Mouse (Mus musculus): Measurements from ENCODE around the gene Sept9. TPM values are rescaled to one million over a fixed set of nuclear protein-coding genes. Genes with fewer than 3 reads are reported as not detected.

Sept9 gene
- polyA plus RNA-seq, 1 experiment from 2014 or later: 78.9 TPM

- Histone ChIP-seq H3K36me3 (ENCODE audit: control insufficient read depth, insufficient read depth, low read length) (no peaks in the 10 kb centered on the region), H3K9ac (ENCODE audit: low read depth, low read length) (no peak overlapping the region), H3K4me2 (no peak overlapping the region), H3K27me3 (ENCODE audit: control insufficient read depth, insufficient read depth, low read length) (no peaks in the 10 kb centered on the region), H3K4me1 (ENCODE audit: control insufficient read depth, insufficient read depth, low read length) (no peaks in the 10 kb centered on the region), H3K9me3 (replicated peaks; ENCODE audit: control insufficient read depth, low read length) (peaks cover 16% of the 10 kb centered on the region), H3K4me3 (ENCODE audit: low read depth, low read length) (no peak overlapping the region), H3K27ac (ENCODE audit: low read depth, low read length) (no peak overlapping the region)
- no peak for ATAC-seq (replicated peaks; ENCODE audit: insufficient number of reproducible peaks, low FRiP score, low TSS enrichment)
- WGBS (ENCODE audit: insufficient replicate concordance): 89% methylated on average over 3 of the region's 3 CpGs
Observed at GRCm38 (mm10) chr11:117182808-117183207, 16.7 kb upstream of the Sept9 start.

GRCm38 (mm10) chr11:117183299-117183698 lies 16.2 kb upstream of the Sept9 start:
- Histone ChIP-seq H3K4me3 (ENCODE audit: low read depth, low read length) (no peak overlapping the region), H3K4me1 (ENCODE audit: control insufficient read depth, insufficient read depth, low read length) (no peaks in the 10 kb centered on the region), H3K27me3 (ENCODE audit: control insufficient read depth, insufficient read depth, low read length) (no peaks in the 10 kb centered on the region), H3K9ac (ENCODE audit: low read depth, low read length) (no peak overlapping the region), H3K27ac (ENCODE audit: low read depth, low read length) (no peak overlapping the region), H3K4me2 (no peak overlapping the region), H3K36me3 (ENCODE audit: control insufficient read depth, insufficient read depth, low read length) (no peaks in the 10 kb centered on the region), H3K9me3 (replicated peaks; ENCODE audit: control insufficient read depth, low read length) (peaks cover 16% of the 10 kb centered on the region)
- no peak for ATAC-seq (replicated peaks; ENCODE audit: insufficient number of reproducible peaks, low FRiP score, low TSS enrichment)
- WGBS (ENCODE audit: insufficient replicate concordance): 67% methylated on average over 2 of the region's 3 CpGs

- WGBS (ENCODE audit: insufficient replicate concordance): 79% methylated on average over 5 of the region's 5 CpGs
- no peak for ATAC-seq (replicated peaks; ENCODE audit: insufficient number of reproducible peaks, low FRiP score, low TSS enrichment)
- H3K27me3 ChIP-seq (ENCODE audit: control insufficient read depth, insufficient read depth, low read length): no peaks in the 10 kb centered on the region
- no peaks in the 10 kb centered on the region for H3K4me1 ChIP-seq (ENCODE audit: control insufficient read depth, insufficient read depth, low read length)
- no peak overlapping the region for H3K4me3 ChIP-seq (ENCODE audit: low read depth, low read length)
- H3K9ac ChIP-seq (ENCODE audit: low read depth, low read length): no peak overlapping the region
- no peaks in the 10 kb centered on the region for H3K36me3 ChIP-seq (ENCODE audit: control insufficient read depth, insufficient read depth, low read length)
- peaks cover 16% of the 10 kb centered on the region for H3K9me3 ChIP-seq (replicated peaks; ENCODE audit: control insufficient read depth, low read length)
- H3K4me2 ChIP-seq: no peak overlapping the region
- H3K27ac ChIP-seq (ENCODE audit: low read depth, low read length): no peak overlapping the region
Observed at GRCm38 (mm10) chr11:117183841-117184240, 15.6 kb upstream of the Sept9 start.

- Histone ChIP-seq H3K27ac (ENCODE audit: low read depth, low read length) (no peak overlapping the region), H3K4me2 (no peak overlapping the region), H3K4me3 (ENCODE audit: low read depth, low read length) (no peak overlapping the region), H3K4me1 (ENCODE audit: control insufficient read depth, insufficient read depth, low read length) (no peaks in the 10 kb centered on the region), H3K9ac (ENCODE audit: low read depth, low read length) (no peak overlapping the region), H3K27me3 (ENCODE audit: control insufficient read depth, insufficient read depth, low read length) (peaks cover 2% of the 10 kb centered on the region; the same call in 1 of the 2 replicates), H3K9me3 (replicated peaks; ENCODE audit: control insufficient read depth, low read length) (peaks cover 12% of the 10 kb centered on the region), H3K36me3 (ENCODE audit: control insufficient read depth, insufficient read depth, low read length) (no peaks in the 10 kb centered on the region)
- 62% methylated on average over 21 of the region's 21 CpGs for WGBS (ENCODE audit: insufficient replicate concordance)
- ATAC-seq (replicated peaks; ENCODE audit: insufficient number of reproducible peaks, low FRiP score, low TSS enrichment): no peak
Observed at GRCm38 (mm10) chr11:117185076-117185933, 14.2 kb upstream of the Sept9 start.

GRCm38 (mm10) chr11:117191524-117191923 lies 7.9 kb upstream of the Sept9 start:
- no peak for ATAC-seq (replicated peaks; ENCODE audit: insufficient number of reproducible peaks, low FRiP score, low TSS enrichment)
- 54% methylated on average over 5 of the region's 5 CpGs for WGBS (ENCODE audit: insufficient replicate concordance)
- no peaks in the 10 kb centered on the region for H3K4me1 ChIP-seq (ENCODE audit: control insufficient read depth, insufficient read depth, low read length)

GRCm38 (mm10) chr11:117194475-117194937 lies 5.0 kb upstream of the Sept9 start:
- H3K36me3 ChIP-seq (ENCODE audit: control insufficient read depth, insufficient read depth, low read length): no peaks in the 10 kb centered on the region
- WGBS (ENCODE audit: insufficient replicate concordance): 62% methylated on average over 11 of the region's 11 CpGs

More at GRCm38 (mm10) chr11:117191524-117191923, 7.9 kb upstream of the Sept9 start:
- Histone ChIP-seq H3K27ac (ENCODE audit: low read depth, low read length) (no peak overlapping the region), H3K4me3 (ENCODE audit: low read depth, low read length) (no peak overlapping the region), H3K36me3 (ENCODE audit: control insufficient read depth, insufficient read depth, low read length) (no peaks in the 10 kb centered on the region), H3K4me2 (no peak overlapping the region), H3K9me3 (replicated peaks; ENCODE audit: control insufficient read depth, low read length) (no peaks in the 10 kb centered on the region), H3K9ac (ENCODE audit: low read depth, low read length) (no peak overlapping the region), H3K27me3 (ENCODE audit: control insufficient read depth, insufficient read depth, low read length) (peaks cover 2% of the 10 kb centered on the region)

GRCm38 (mm10) chr11:117195616-117196015 lies 3.8 kb upstream of the Sept9 start:
- H3K36me3 ChIP-seq (ENCODE audit: control insufficient read depth, insufficient read depth, low read length): no peaks in the 10 kb centered on the region
- no peak overlapping the region for H3K9ac ChIP-seq (ENCODE audit: low read depth, low read length)
- no peak overlapping the region for H3K4me3 ChIP-seq (ENCODE audit: low read depth, low read length)
- WGBS (ENCODE audit: insufficient replicate concordance): 85% methylated on average over 6 of the region's 6 CpGs
- H3K27me3 ChIP-seq (ENCODE audit: control insufficient read depth, insufficient read depth, low read length): peaks cover 18% of the 10 kb centered on the region
- no peak for ATAC-seq (replicated peaks; ENCODE audit: insufficient number of reproducible peaks, low FRiP score, low TSS enrichment)
- no peak overlapping the region for H3K27ac ChIP-seq (ENCODE audit: low read depth, low read length)
- H3K4me2 ChIP-seq: no peak overlapping the region
- no peaks in the 10 kb centered on the region for H3K9me3 ChIP-seq (replicated peaks; ENCODE audit: control insufficient read depth, low read length)
- H3K4me1 ChIP-seq (ENCODE audit: control insufficient read depth, insufficient read depth, low read length): peaks cover 3% of the 10 kb centered on the region

More at GRCm38 (mm10) chr11:117194475-117194937, 5.0 kb upstream of the Sept9 start:
- no peaks in the 10 kb centered on the region; the same call in 1 of the 2 replicates for H3K4me1 ChIP-seq (ENCODE audit: control insufficient read depth, insufficient read depth, low read length)
- no peak overlapping the region for H3K27ac ChIP-seq (ENCODE audit: low read depth, low read length)
- no peak for ATAC-seq (replicated peaks; ENCODE audit: insufficient number of reproducible peaks, low FRiP score, low TSS enrichment)
- no peak overlapping the region for H3K9ac ChIP-seq (ENCODE audit: low read depth, low read length)
- H3K4me3 ChIP-seq (ENCODE audit: low read depth, low read length): no peak overlapping the region
- no peak overlapping the region for H3K4me2 ChIP-seq
- H3K9me3 ChIP-seq (replicated peaks; ENCODE audit: control insufficient read depth, low read length): no peaks in the 10 kb centered on the region
- peaks cover 15% of the 10 kb centered on the region for H3K27me3 ChIP-seq (ENCODE audit: control insufficient read depth, insufficient read depth, low read length)

- H3K27me3 ChIP-seq (ENCODE audit: control insufficient read depth, insufficient read depth, low read length): peaks cover 20% of the 10 kb centered on the region
Observed at GRCm38 (mm10) chr11:117196681-117197080, 2.8 kb upstream of the Sept9 start.

More at GRCm38 (mm10) chr11:117196681-117197080, 2.8 kb upstream of the Sept9 start:
- Histone ChIP-seq H3K27ac (ENCODE audit: low read depth, low read length) (no peak overlapping the region), H3K4me2 (no peak overlapping the region), H3K9ac (ENCODE audit: low read depth, low read length) (no peak overlapping the region), H3K36me3 (ENCODE audit: control insufficient read depth, insufficient read depth, low read length) (no peaks in the 10 kb centered on the region), H3K9me3 (replicated peaks; ENCODE audit: control insufficient read depth, low read length) (no peaks in the 10 kb centered on the region), H3K4me1 (ENCODE audit: control insufficient read depth, insufficient read depth, low read length) (peaks cover 3% of the 10 kb centered on the region), H3K4me3 (ENCODE audit: low read depth, low read length) (no peak overlapping the region)
- ATAC-seq (replicated peaks; ENCODE audit: insufficient number of reproducible peaks, low FRiP score, low TSS enrichment): no peak
- WGBS (ENCODE audit: insufficient replicate concordance): 80% methylated on average over 7 of the region's 7 CpGs
